Mouse (Mus musculus) left cerebral cortex, adult 2 months (tissue): ENCODE measurements around the gene Bmf. TPM values are rescaled to one million over a fixed set of nuclear protein-coding genes. Genes with fewer than 3 reads are reported as not detected.

ENCODE experiments used
- DNase-seq, 2 experiments: peaks; one replicate each; pipeline ENCODE4 v3.0.0; 2021 to 2022; ENCODE audit warnings: low spot score in 2 of 2, mixed read lengths in 1 of 2; ENCODE audit errors: extremely low spot score in 1 of 2
- H3K27ac ChIP-seq: fragments of 200-600 bp; 2 replicates; pipeline ENCODE4 v1.8.1; 2022
- H3K4me3 ChIP-seq: fragments of 200-600 bp; 2 replicates; pipeline ENCODE4 v1.8.1; 2022
- CTCF ChIP-seq: fragments of 200-600 bp; IDR thresholded peaks from 2 replicates; pipeline ENCODE4 v1.8.1; 2022; ENCODE audit warnings: antibody characterized with exemption, mild to moderate bottlenecking, moderate library complexity
- intact Hi-C: fragments of 180-260 bp; cut with DNase I; formaldehyde crosslinking; loops from one replicate; pipeline ENCODE4 v1.15.1; 2025
- total RNA-seq, 2 experiments: library from RNA; stranded (reverse); gene quantifications; 2 replicates each; pipeline ENCODE4 v1.2.3; 2021

Bmf gene
- total RNA-seq, 2 experiments from 2014 or later = 3.2 to 4.0 TPM

GRCm38 (mm10) chr2:118509688-118510446 is 39.6 kb downstream of the Bmf start:
- no peak for TF ChIP-seq CTCF
- no peak for DNase-seq
- Histone ChIP-seq H3K4me3 (no peak overlapping the region), H3K27ac (no peak overlapping the region)
- intact Hi-C loops = loop anchor here (2.0 kb wide), 1 partner anchor 39 kb away; the partner anchor contains the start of gene Bmf

- H3K27ac ChIP-seq = no peak overlapping the region
- H3K4me3 ChIP-seq = no peak overlapping the region
- DNase-seq = no peak
- TF ChIP-seq CTCF = no peak
- intact Hi-C loops = no loop called here
These were observed 42.4 kb downstream of the Bmf start for GRCm38 (mm10) chr2:118507126-118507525.

GRCm38 (mm10) chr2:118500191-118500590 is 49.3 kb downstream of the Bmf start:
- DNase-seq = no peak
- no peak for TF ChIP-seq CTCF
- intact Hi-C loops = no loop called here
- H3K27ac ChIP-seq = no peak overlapping the region
- H3K4me3 ChIP-seq = no peak overlapping the region

- DNase-seq = peak in 1 of 2 experiments; percentile 17
- no peak overlapping the region for H3K27ac ChIP-seq
- intact Hi-C loops = no loop called here
- H3K4me3 ChIP-seq = no peak overlapping the region
- TF ChIP-seq CTCF = no peak
These were observed 50.1 kb downstream of the Bmf start for GRCm38 (mm10) chr2:118499135-118499961.

GRCm38 (mm10) chr2:118498476-118498875 is 51.0 kb downstream of the Bmf start:
- no peak overlapping the region for H3K4me3 ChIP-seq
- no peak for TF ChIP-seq CTCF
- H3K27ac ChIP-seq = no peak overlapping the region
- intact Hi-C loops = no loop called here
- DNase-seq = no peak

GRCm38 (mm10) chr2:118497890-118498289 is 51.6 kb downstream of the Bmf start:
- intact Hi-C loops = no loop called here
- Histone ChIP-seq H3K27ac (no peak overlapping the region), H3K4me3 (no peak overlapping the region)
- DNase-seq = no peak
- TF ChIP-seq CTCF = no peak

GRCm38 (mm10) chr2:118495024-118495423 is 54.5 kb downstream of the Bmf start:
- TF ChIP-seq CTCF = no peak
- intact Hi-C loops = no loop called here
- DNase-seq = no peak
- no peak overlapping the region for H3K27ac ChIP-seq
- H3K4me3 ChIP-seq = no peak overlapping the region

GRCm38 (mm10) chr2:118491741-118492395 is 57.6 kb downstream of the Bmf start:
- Histone ChIP-seq H3K27ac (no peak overlapping the region), H3K4me3 (no peak overlapping the region)
- no peak for DNase-seq
- intact Hi-C loops = no loop called here
- no peak for TF ChIP-seq CTCF

GRCm38 (mm10) chr2:118491281-118491731 is 58.2 kb downstream of the Bmf start:
- H3K4me3 ChIP-seq = no peak overlapping the region
- H3K27ac ChIP-seq = no peak overlapping the region
- no peak for TF ChIP-seq CTCF
- intact Hi-C loops = no loop called here
- no peak for DNase-seq

- no peak for TF ChIP-seq CTCF
- Histone ChIP-seq H3K4me3 (no peak overlapping the region), H3K27ac (no peak overlapping the region)
- intact Hi-C loops = no loop called here
- DNase-seq = no peak
These were observed 59.0 kb downstream of the Bmf start for GRCm38 (mm10) chr2:118490241-118491091.

- H3K4me3 ChIP-seq = no peak overlapping the region
- no peak for DNase-seq
- intact Hi-C loops = loop anchor here (1.0 to 10.0 kb wide), 5 partner anchors 57 to 394 kb away; no protein-coding TSS in a partner anchor
- TF ChIP-seq CTCF = peak; percentile 43
- H3K27ac ChIP-seq = no peak overlapping the region
These were observed 61.7 kb downstream of the Bmf start for GRCm38 (mm10) chr2:118487806-118488205.
